Mouse (Mus musculus): Measurements from ENCODE around the gene Gm49425.
"Not testable (repeated sequence)": the region's sequence is repeated elsewhere in the genome, so short reads cannot be mapped to it uniquely, and the experiment has no call there.

The Gm49425 gene

GRCm38 (mm10) chr15:101517161-101517560 lies at the start of gene Gm49425:
Gene Gm49425, minus strand, starts transcription at chr15:101517261.
- DNase-seq (ENCODE audit: low read depth, low spot score), result not testable (repeated sequence)

- no peak for DNase-seq (ENCODE audit: low read depth, low spot score)
These were observed 45.8 kb upstream of the Gm49425 start, which contains the start of gene Krt90 for GRCm38 (mm10) chr15:101562850-101563249. Gene Krt90, minus strand, starts transcription at chr15:101562950.

- peak; percentile 31 for DNase-seq (ENCODE audit: low read depth, low spot score)
These were observed 41.1 kb upstream of the Gm49425 start for GRCm38 (mm10) chr15:101558034-101558646.

- DNase-seq (ENCODE audit: low read depth, low spot score), result peak; percentile 16
These were observed 36.1 kb upstream of the Gm49425 start for GRCm38 (mm10) chr15:101553169-101553568.

GRCm38 (mm10) chr15:101552188-101552587 lies 35.1 kb upstream of the Gm49425 start:
- no peak for DNase-seq (ENCODE audit: low read depth, low spot score)

GRCm38 (mm10) chr15:101550567-101550966 lies 33.5 kb upstream of the Gm49425 start, which contains the start of gene Krt82:
Gene Krt82, minus strand, starts transcription at chr15:101550667.
- DNase-seq (ENCODE audit: low read depth, low spot score), result no peak

GRCm38 (mm10) chr15:101544478-101544877 lies 27.4 kb upstream of the Gm49425 start:
- no peak for DNase-seq (ENCODE audit: low read depth, low spot score)

- DNase-seq (ENCODE audit: low read depth, low spot score), result no peak
These were observed 25.5 kb upstream of the Gm49425 start for GRCm38 (mm10) chr15:101542543-101542942.

- DNase-seq (ENCODE audit: low read depth, low spot score), result no peak
These were observed 21.5 kb upstream of the Gm49425 start for GRCm38 (mm10) chr15:101538580-101538900.

GRCm38 (mm10) chr15:101537864-101538579 lies 21.0 kb upstream of the Gm49425 start:
- DNase-seq (ENCODE audit: low read depth, low spot score), result no peak

GRCm38 (mm10) chr15:101536054-101536850 lies 19.2 kb upstream of the Gm49425 start:
- DNase-seq (ENCODE audit: low read depth, low spot score), result no peak

GRCm38 (mm10) chr15:101532720-101533119 lies 15.7 kb upstream of the Gm49425 start, which contains the start of gene Krt84:
Gene Krt84, minus strand, starts transcription at chr15:101532820.
- DNase-seq (ENCODE audit: low read depth, low spot score), result no peak

- no peak for DNase-seq (ENCODE audit: low read depth, low spot score)
These were observed 5.6 kb upstream of the Gm49425 start for GRCm38 (mm10) chr15:101522556-101523232.

GRCm38 (mm10) chr15:101519792-101520191 lies 2.7 kb upstream of the Gm49425 start:
- DNase-seq (ENCODE audit: low read depth, low spot score), result peak; percentile 64

- DNase-seq (ENCODE audit: low read depth, low spot score), result no peak
These were observed 8.8 kb downstream of the Gm49425 start for GRCm38 (mm10) chr15:101508247-101508646.

- no peak for DNase-seq (ENCODE audit: low read depth, low spot score)
These were observed 9.9 kb downstream of the Gm49425 start for GRCm38 (mm10) chr15:101506896-101507758.

GRCm38 (mm10) chr15:101497181-101497580 lies 19.9 kb downstream of the Gm49425 start:
- DNase-seq (ENCODE audit: low read depth, low spot score), result peak; percentile 17

GRCm38 (mm10) chr15:101495266-101495665 lies 21.8 kb downstream of the Gm49425 start:
- DNase-seq (ENCODE audit: low read depth, low spot score), result no peak

- no peak for DNase-seq (ENCODE audit: low read depth, low spot score)
These were observed 22.9 kb downstream of the Gm49425 start for GRCm38 (mm10) chr15:101494203-101494602.

- no peak for DNase-seq (ENCODE audit: low read depth, low spot score)
These were observed 23.3 kb downstream of the Gm49425 start for GRCm38 (mm10) chr15:101493713-101494112.

GRCm38 (mm10) chr15:101492718-101493117 lies 24.3 kb downstream of the Gm49425 start:
- DNase-seq (ENCODE audit: low read depth, low spot score), result no peak
